Mouse (Mus musculus): Measurements from ENCODE around the gene Herc3. TPM values are rescaled to one million over a fixed set of nuclear protein-coding genes. Genes with fewer than 3 reads are reported as not detected.
"Not testable (repeated sequence)": the region's sequence is repeated elsewhere in the genome, so short reads cannot be mapped to it uniquely, and the experiment has no call there.

Gene Herc3
- 2.8 and 4.0 TPM in 2 replicates for polyA plus RNA-seq (2012; rRNA removed)

GRCm38 (mm10) chr6:58831232-58832009 is at the start of gene Herc3:
Gene Herc3 (plus strand): TSS chr6:58831465.
- H3K27ac ChIP-seq (ENCODE audit: control insufficient read depth, insufficient read depth, low read depth, low read length): no peak within 1 kb of the TSS
- peaks cover 7% of the 10 kb centered on the region for H3K4me1 ChIP-seq (ENCODE audit: control insufficient read depth, insufficient read depth, low read length)
- peak within 1 kb of the TSS; percentile 79 for H3K4me3 ChIP-seq (ENCODE audit: control insufficient read depth, low read depth, low read length)
- H3K36me3 ChIP-seq (ENCODE audit: control insufficient read depth, insufficient read depth, low read length): no peaks in the 10 kb centered on the region
- no peaks in the 10 kb centered on the region for H3K27me3 ChIP-seq (ENCODE audit: control insufficient read depth, insufficient read depth, low read length)
- no peak for TF ChIP-seq CTCF (IDR thresholded peaks at IDR 0.05; ENCODE audit: control insufficient read depth, insufficient read depth, insufficient replicate concordance, low read depth, low read length)
- TF ChIP-seq POLR2A (IDR thresholded peaks at IDR 0.05; ENCODE audit: control insufficient read depth, low read depth, low read length): 0 out of 2 replicates have a peak, but pooled peaks have one; percentile 24

- TF ChIP-seq CTCF (IDR thresholded peaks at IDR 0.05; ENCODE audit: control insufficient read depth, insufficient read depth, insufficient replicate concordance, low read depth, low read length) (no peak), POLR2A (IDR thresholded peaks at IDR 0.05; ENCODE audit: control insufficient read depth, low read depth, low read length) (no peak)
- H3K4me3 ChIP-seq (ENCODE audit: control insufficient read depth, low read depth, low read length): no peak overlapping the region
These were observed 29.9 kb upstream of the Herc3 start for GRCm38 (mm10) chr6:58801394-58801793.

GRCm38 (mm10) chr6:58814381-58814780 is 16.9 kb upstream of the Herc3 start:
- TF ChIP-seq POLR2A (IDR thresholded peaks at IDR 0.05; ENCODE audit: control insufficient read depth, low read depth, low read length) (no peak), CTCF (IDR thresholded peaks at IDR 0.05; ENCODE audit: control insufficient read depth, insufficient read depth, insufficient replicate concordance, low read depth, low read length) (no peak)
- Histone ChIP-seq H3K27me3 (ENCODE audit: control insufficient read depth, insufficient read depth, low read length) (no peaks in the 10 kb centered on the region), H3K4me1 (ENCODE audit: control insufficient read depth, insufficient read depth, low read length) (no peaks in the 10 kb centered on the region), H3K36me3 (ENCODE audit: control insufficient read depth, insufficient read depth, low read length) (no peaks in the 10 kb centered on the region), H3K27ac (ENCODE audit: control insufficient read depth, insufficient read depth, low read depth, low read length) (no peak overlapping the region), H3K4me3 (ENCODE audit: control insufficient read depth, low read depth, low read length) (no peak overlapping the region)

More at GRCm38 (mm10) chr6:58801394-58801793, 29.9 kb upstream of the Herc3 start:
- no peaks in the 10 kb centered on the region for H3K4me1 ChIP-seq (ENCODE audit: control insufficient read depth, insufficient read depth, low read length)
- H3K36me3 ChIP-seq (ENCODE audit: control insufficient read depth, insufficient read depth, low read length): no peaks in the 10 kb centered on the region
- no peaks in the 10 kb centered on the region for H3K27me3 ChIP-seq (ENCODE audit: control insufficient read depth, insufficient read depth, low read length)
- no peak overlapping the region for H3K27ac ChIP-seq (ENCODE audit: control insufficient read depth, insufficient read depth, low read depth, low read length)

- H3K36me3 ChIP-seq (ENCODE audit: control insufficient read depth, insufficient read depth, low read length); H3K27me3 ChIP-seq (ENCODE audit: control insufficient read depth, insufficient read depth, low read length); H3K4me3 ChIP-seq (ENCODE audit: control insufficient read depth, low read depth, low read length); H3K4me1 ChIP-seq (ENCODE audit: control insufficient read depth, insufficient read depth, low read length); H3K27ac ChIP-seq (ENCODE audit: control insufficient read depth, insufficient read depth, low read depth, low read length): not testable (repeated sequence)
These were observed 14.2 kb upstream of the Herc3 start for GRCm38 (mm10) chr6:58817037-58817436.

- Histone ChIP-seq H3K27ac (ENCODE audit: control insufficient read depth, insufficient read depth, low read depth, low read length) (no peak overlapping the region), H3K27me3 (ENCODE audit: control insufficient read depth, insufficient read depth, low read length) (no peaks in the 10 kb centered on the region), H3K4me3 (ENCODE audit: control insufficient read depth, low read depth, low read length) (no peak overlapping the region), H3K4me1 (ENCODE audit: control insufficient read depth, insufficient read depth, low read length) (no peaks in the 10 kb centered on the region), H3K36me3 (ENCODE audit: control insufficient read depth, insufficient read depth, low read length) (no peaks in the 10 kb centered on the region)
- TF ChIP-seq POLR2A (IDR thresholded peaks at IDR 0.05; ENCODE audit: control insufficient read depth, low read depth, low read length): no peak
- TF ChIP-seq CTCF (IDR thresholded peaks at IDR 0.05; ENCODE audit: control insufficient read depth, insufficient read depth, insufficient replicate concordance, low read depth, low read length): no peak
These were observed 5.6 kb upstream of the Herc3 start for GRCm38 (mm10) chr6:58825619-58826018.

GRCm38 (mm10) chr6:58826089-58826488 is 5.2 kb upstream of the Herc3 start:
- peaks cover 3% of the 10 kb centered on the region; the same call in 1 of the 2 replicates for H3K4me1 ChIP-seq (ENCODE audit: control insufficient read depth, insufficient read depth, low read length)
- H3K27ac ChIP-seq (ENCODE audit: control insufficient read depth, insufficient read depth, low read depth, low read length): no peak overlapping the region
- no peak for TF ChIP-seq CTCF (IDR thresholded peaks at IDR 0.05; ENCODE audit: control insufficient read depth, insufficient read depth, insufficient replicate concordance, low read depth, low read length)
- no peak for TF ChIP-seq POLR2A (IDR thresholded peaks at IDR 0.05; ENCODE audit: control insufficient read depth, low read depth, low read length)
- H3K4me3 ChIP-seq (ENCODE audit: control insufficient read depth, low read depth, low read length): no peak overlapping the region
- H3K36me3 ChIP-seq (ENCODE audit: control insufficient read depth, insufficient read depth, low read length): no peaks in the 10 kb centered on the region
- H3K27me3 ChIP-seq (ENCODE audit: control insufficient read depth, insufficient read depth, low read length): no peaks in the 10 kb centered on the region

GRCm38 (mm10) chr6:58828582-58828981 is 2.7 kb upstream of the Herc3 start:
- TF ChIP-seq CTCF (IDR thresholded peaks at IDR 0.05; ENCODE audit: control insufficient read depth, insufficient read depth, insufficient replicate concordance, low read depth, low read length): no peak
- no peaks in the 10 kb centered on the region for H3K36me3 ChIP-seq (ENCODE audit: control insufficient read depth, insufficient read depth, low read length)
- no peaks in the 10 kb centered on the region for H3K27me3 ChIP-seq (ENCODE audit: control insufficient read depth, insufficient read depth, low read length)
- no peak overlapping the region for H3K27ac ChIP-seq (ENCODE audit: control insufficient read depth, insufficient read depth, low read depth, low read length)
- no peak overlapping the region for H3K4me3 ChIP-seq (ENCODE audit: control insufficient read depth, low read depth, low read length)
- H3K4me1 ChIP-seq (ENCODE audit: control insufficient read depth, insufficient read depth, low read length): peaks cover 7% of the 10 kb centered on the region
